Mouse (Mus musculus) brain, embryonic 14.5 days (tissue): Measurements from ENCODE around the gene Kel. TPM values are rescaled to one million over a fixed set of nuclear protein-coding genes. Genes with fewer than 3 reads are reported as not detected.

Experiments
- DNase-seq: peaks from one replicate; pipeline ENCODE4 v3.0.0-alpha.2; 2011; ENCODE audit warnings: low read depth
- CTCF ChIP-seq: fragments of 200-500 bp; IDR thresholded peaks from 2 replicates; pipeline ENCODE4 v1.5.1; 2012; ENCODE audit warnings: inconsistent platforms, mild to moderate bottlenecking, moderate library complexity, borderline replicate concordance; ENCODE audit not compliant: insufficient read depth, insufficient read length; ENCODE audit errors: extremely low read depth
- POLR2A ChIP-seq: fragments of 200-500 bp; IDR thresholded peaks from 2 replicates; pipeline ENCODE4 v1.6.1; 2012; ENCODE audit warnings: mild to moderate bottlenecking, inconsistent platforms, borderline replicate concordance; ENCODE audit not compliant: poor library complexity, insufficient read depth, insufficient read length, severe bottlenecking; ENCODE audit errors: extremely low read depth
- polyA plus RNA-seq: library from polyadenylated mRNA; depleted of rRNA; stranded (reverse); fragments of >200 nt; gene quantifications from 2 replicates; pipeline ENCODE4 v1.2.3, GENCODE M21; 2012; rRNA removed

Gene Kel
- polyA plus RNA-seq, 1 experiment: 0.49 TPM

GRCm38 (mm10) chr6:41643227-41643626 is 60.9 kb downstream of the Kel start:
- no peak for DNase-seq
- TF ChIP-seq CTCF (no peak), POLR2A (no peak)

GRCm38 (mm10) chr6:41642765-41643164 is 61.4 kb downstream of the Kel start:
- no peak for DNase-seq
- TF ChIP-seq CTCF (no peak), POLR2A (no peak)

DNA sequence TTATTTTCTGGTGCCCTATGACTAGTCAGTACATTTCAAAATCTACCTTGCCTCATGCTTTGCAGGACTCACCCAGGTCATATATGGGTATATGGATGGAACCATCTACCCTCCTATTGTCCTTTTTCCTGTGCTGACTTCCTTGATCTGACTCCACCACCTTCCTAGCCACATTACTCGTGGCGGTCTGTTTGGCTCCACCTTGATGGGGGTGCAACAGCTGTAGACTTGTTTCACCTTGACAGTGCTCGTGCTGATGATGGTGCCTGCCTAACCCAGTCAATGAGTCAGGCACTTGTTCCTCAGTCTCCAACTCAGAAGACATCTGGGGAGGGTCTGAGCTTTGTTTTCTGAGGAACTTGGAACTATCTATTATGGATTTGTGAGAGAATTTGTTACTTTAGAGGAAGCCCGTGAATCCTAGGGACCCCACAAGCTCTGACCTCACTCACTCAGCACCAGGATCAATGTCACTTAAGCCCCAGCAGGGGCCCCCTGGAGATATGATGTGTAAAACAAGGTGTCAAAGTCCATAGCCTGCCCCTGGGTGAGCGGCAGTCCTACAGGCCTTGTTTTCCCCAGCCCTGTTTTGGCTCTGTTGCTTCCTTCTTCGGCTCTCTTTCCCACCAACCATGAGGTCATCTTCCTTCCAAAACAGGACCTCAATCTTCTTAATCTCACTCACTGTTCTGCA is 62.8 kb downstream of the Kel start:
- TF ChIP-seq POLR2A: no peak
- no peak for TF ChIP-seq CTCF
- no peak for DNase-seq

DNA sequence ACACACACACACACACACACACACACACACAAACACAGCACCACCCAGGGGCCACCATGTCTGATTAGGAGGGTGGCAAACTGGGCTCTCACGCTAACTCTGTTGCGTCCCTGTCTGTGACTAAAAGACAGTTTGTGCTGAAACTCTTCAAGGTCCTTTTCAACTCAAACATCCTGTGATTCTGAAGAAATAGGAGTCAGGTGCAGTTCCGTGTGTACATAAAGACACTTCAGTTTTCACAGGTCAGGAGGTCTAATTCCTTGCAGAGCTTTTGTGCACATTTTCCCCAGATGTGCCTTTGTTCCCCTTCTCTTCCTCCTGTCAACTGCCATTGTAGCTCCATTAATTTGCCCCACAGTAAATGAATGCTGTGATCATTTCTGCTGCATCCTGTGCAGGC is 63.7 kb downstream of the Kel start:
- no peak for TF ChIP-seq POLR2A
- no peak for TF ChIP-seq CTCF
- DNase-seq: peak; percentile 22

DNA sequence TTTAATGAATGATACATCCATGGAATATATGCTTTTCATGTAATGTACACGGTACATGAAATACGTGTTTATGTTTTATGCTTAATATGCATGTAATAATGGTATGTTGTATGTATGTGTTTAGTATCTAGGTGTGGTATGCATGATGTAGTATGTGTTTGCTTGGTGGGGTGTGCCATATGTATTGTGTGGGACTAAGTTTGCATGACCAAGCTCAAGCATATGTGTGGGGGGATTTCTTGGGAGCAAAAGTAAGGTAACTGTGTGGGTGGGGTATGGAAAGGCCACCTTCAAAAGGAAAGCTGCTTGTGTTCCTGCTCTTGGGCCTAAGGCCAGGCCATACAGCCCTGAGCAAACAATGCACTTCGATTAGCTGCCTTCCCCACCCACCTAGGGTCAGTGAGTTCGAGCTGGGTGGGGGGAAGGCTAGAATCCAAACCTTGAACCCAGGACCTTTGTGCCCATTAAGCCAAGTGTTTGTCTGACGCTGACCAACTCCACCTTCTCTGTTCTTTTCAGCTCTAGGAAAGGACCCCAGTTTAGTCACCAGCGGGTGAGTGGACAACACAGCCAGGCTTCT is 66.1 kb downstream of the Kel start:
- TF ChIP-seq CTCF: no peak
- TF ChIP-seq POLR2A: no peak
- no peak for DNase-seq

GRCm38 (mm10) chr6:41637393-41637792 is 66.7 kb downstream of the Kel start:
- DNase-seq: peak; percentile 78
- no peak for TF ChIP-seq POLR2A
- no peak for TF ChIP-seq CTCF

Other genes with a start within 250 kb of the Kel start
- not detected in 2 replicates for gene Prss1, start 245.4 kb downstream of the Kel start, polyA plus RNA-seq
- gene Prss2, start 182.6 kb downstream of the Kel start, polyA plus RNA-seq: 0.18 TPM in 1 of 2 replicates, not detected in the other
- gene Ephb6, start 98.9 kb downstream of the Kel start, polyA plus RNA-seq: 42.6 and 49.7 TPM in 2 replicates
- gene Trpv6, start 67.9 kb downstream of the Kel start, polyA plus RNA-seq: 0.04 and 0.06 TPM in 2 replicates
- not detected in 2 replicates for gene Trpv5, start 23.6 kb downstream of the Kel start, polyA plus RNA-seq
- gene Llcfc1, start 19.9 kb downstream of the Kel start, polyA plus RNA-seq: not detected in 2 replicates
- gene Olfr459, start 70.8 kb upstream of the Kel start, polyA plus RNA-seq: not detected in 2 replicates
- gene Pip, start 143.2 kb upstream of the Kel start, polyA plus RNA-seq: not detected in 2 replicates
- not detected in 2 replicates for gene Sval2, start 148.7 kb upstream of the Kel start, polyA plus RNA-seq
- not detected in 2 replicates for gene Sval1, start 247.3 kb upstream of the Kel start, polyA plus RNA-seq